12 mouse cellular contexts compared by ENCODE assay signal in the genomic region with DNA sequence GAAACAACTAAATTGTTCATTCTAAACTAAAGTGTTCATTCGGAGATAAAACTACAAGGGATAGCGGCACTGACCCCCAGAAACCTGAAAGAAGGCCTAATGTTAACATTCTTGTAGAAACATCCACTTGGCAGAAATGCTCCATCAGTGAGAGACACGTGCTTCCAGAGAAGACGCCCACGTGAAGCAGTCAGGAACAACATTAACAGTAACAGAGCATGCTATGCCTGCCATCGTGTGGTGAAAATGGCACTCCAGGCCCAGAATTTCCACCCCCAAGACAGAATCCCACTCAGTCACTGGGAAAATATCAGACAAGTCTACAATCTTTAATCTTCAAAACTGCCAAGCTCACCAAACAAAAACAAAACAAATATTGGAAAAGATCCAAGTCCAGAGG. TPM values are rescaled to one million over a fixed set of nuclear protein-coding genes. Genes with fewer than 3 reads are reported as not detected.
DNase-seq lines count a peak whose midpoint lies in the region; ATAC-seq and TF ChIP-seq lines count a peak whose summit lies in the region.
"Had no signal": no experiment of that assay in that cellular context is flagged by ENCODE, and none has a peak within 500 bp of the region (broad histone marks: within the 10 kb centered on the region; RNA-seq: fewer than 3 reads in every experiment).

No protein-coding gene starts in this region.

- no peaks in the 10 kb centered on the region for H3K9me3 ChIP-seq in hindbrain, postnatal 0 days (ENCODE audit: low read length)
- H3K9me3 ChIP-seq in hindbrain, embryonic 12.5 days (replicated peaks): no peaks in the 10 kb centered on the region
- H3K9me3 ChIP-seq: embryonic facial prominence, embryonic 10.5 days; neural tube, embryonic 13.5 days had no signal

- H3K4me1 ChIP-seq in hindbrain, postnatal 0 days (ENCODE audit: insufficient read depth, low read length): peaks cover 5% of the 10 kb centered on the region
- H3K4me1 ChIP-seq in hindbrain, embryonic 12.5 days: peaks cover 14% of the 10 kb centered on the region

- no peaks in the 10 kb centered on the region; the same call in 1 of the 2 replicates for H3K36me3 ChIP-seq in hindbrain, postnatal 0 days (ENCODE audit: insufficient read depth, low read length)
- no peaks in the 10 kb centered on the region for H3K36me3 ChIP-seq in hindbrain, embryonic 12.5 days

- peak; percentile 20; the same call in 1 of the 2 replicates for TF ChIP-seq CTCF in hindbrain, postnatal 0 days (IDR thresholded peaks at IDR 0.05; ENCODE audit: low read depth)

- no peak overlapping the region for H3K27ac ChIP-seq in hindbrain, postnatal 0 days
- H3K27ac ChIP-seq in hindbrain, embryonic 12.5 days: no peak overlapping the region
- H3K27ac ChIP-seq: embryonic facial prominence, embryonic 10.5 days; neural tube, embryonic 13.5 days had no signal

- no peak overlapping the region for H3K9ac ChIP-seq in hindbrain, postnatal 0 days (replicated peaks; ENCODE audit: low read length)
- H3K9ac ChIP-seq in hindbrain, embryonic 12.5 days: no peak overlapping the region
- H3K9ac ChIP-seq: neural tube, embryonic 13.5 days had no signal

- WGBS in hindbrain, postnatal 0 days: 80% methylated on average over 6 of the region's 6 CpGs
- 87% methylated on average over 6 of the region's 6 CpGs for whole genome bisulfite sequencing in hindbrain, embryonic 12.5 days

- DNase-seq in hindbrain, postnatal 0 days (ENCODE audit: low spot score): no peak
- DNase-seq in frontal cortex, postnatal 25 days (ENCODE audit: low spot score in 2 of 2): peak; percentile 14 to 19
- DNase-seq in layer of hippocampus, adult 8-10 months (ENCODE audit: low spot score in 2 of 2): peak; percentile 49 to 56
- DNase-seq in lung, postnatal 25 days (ENCODE audit: low spot score): peak; percentile 44
- DNase-seq in spleen, postnatal 10 days (ENCODE audit: low spot score in 2 of 2): no peak
- no peak for DNase-seq in B cell, adult 2 months
- DNase-seq in urinary bladder, postnatal 36 days (ENCODE audit: low spot score in 2 of 2): no peak
- DNase-seq: liver had no signal

- no peaks in the 10 kb centered on the region for H3K27me3 ChIP-seq in hindbrain, postnatal 0 days (ENCODE audit: insufficient read depth, low read length)
- peaks cover under 1% of the 10 kb centered on the region; the same call in 1 of the 2 replicates for H3K27me3 ChIP-seq in hindbrain, embryonic 12.5 days

- H3K4me2 ChIP-seq in hindbrain, postnatal 0 days (ENCODE audit: low read depth, low read length): no peak overlapping the region
- H3K4me2 ChIP-seq in hindbrain, embryonic 12.5 days (replicated peaks): no peak overlapping the region
- H3K4me2 ChIP-seq: heart, embryonic 11.5 days; neural tube, embryonic 13.5 days had no signal

- no peak overlapping the region for H3K4me3 ChIP-seq in hindbrain, postnatal 0 days (ENCODE audit: low read length)
- no peak overlapping the region for H3K4me3 ChIP-seq in hindbrain, embryonic 12.5 days
- H3K4me3 ChIP-seq: embryonic facial prominence, embryonic 10.5 days; neural tube, embryonic 13.5 days had no signal

- no peak for ATAC-seq in hindbrain, postnatal 0 days
- ATAC-seq in hindbrain, embryonic 12.5 days (ENCODE audit: low FRiP score): no peak

RNA-seq across cellular contexts. Expression of a gene that starts 3.2 kb away (rescaled TPM):
- 40.0 and 99.7 TPM in 2 replicates for total RNA-seq in hindbrain, postnatal 0 days (2014; rRNA removed)
- 24.9 and 26.4 TPM in 2 replicates for polyA plus RNA-seq in hindbrain, postnatal 0 days (2015; fragmentation: Nextera tagmentation; extraction: Ambion mirVana)
- 49.1 and 52.8 TPM in 2 replicates for polyA plus RNA-seq in hindbrain, embryonic 12.5 days (2016; fragmentation: Nextera tagmentation; extraction: Ambion mirVana)
- 10 to 100 TPM; 36.8 to 38.6 (median 37.8) TPM for total RNA-seq in layer of hippocampus, adult 8-10 months (2022)

Comparison
In these comparisons a context has a peak if more than half of its experiments do, and no peak if none do; other contexts are left out.
1. DNase-seq: peak in frontal cortex, postnatal 25 days (2 of 2), layer of hippocampus, adult 8-10 months (2 of 2) and lung, postnatal 25 days (single experiment); none in hindbrain, postnatal 0 days (single experiment), spleen, postnatal 10 days (0 of 2), B cell, adult 2 months (0 of 2) and urinary bladder, postnatal 36 days (0 of 2).